Mouse (Mus musculus) kidney, postnatal 25 days (tissue): ENCODE measurements around the gene Trim12a.
"Not testable (repeated sequence)": the region's sequence is repeated elsewhere in the genome, so short reads cannot be mapped to it uniquely, and the experiment has no call there.

Source experiments
- DNase-seq, 2 experiments: peaks; one replicate each; pipeline ENCODE4 v3.0.0; 2021; ENCODE audit warnings: mixed read lengths in 2 of 2

Gene Trim12a

DNA sequence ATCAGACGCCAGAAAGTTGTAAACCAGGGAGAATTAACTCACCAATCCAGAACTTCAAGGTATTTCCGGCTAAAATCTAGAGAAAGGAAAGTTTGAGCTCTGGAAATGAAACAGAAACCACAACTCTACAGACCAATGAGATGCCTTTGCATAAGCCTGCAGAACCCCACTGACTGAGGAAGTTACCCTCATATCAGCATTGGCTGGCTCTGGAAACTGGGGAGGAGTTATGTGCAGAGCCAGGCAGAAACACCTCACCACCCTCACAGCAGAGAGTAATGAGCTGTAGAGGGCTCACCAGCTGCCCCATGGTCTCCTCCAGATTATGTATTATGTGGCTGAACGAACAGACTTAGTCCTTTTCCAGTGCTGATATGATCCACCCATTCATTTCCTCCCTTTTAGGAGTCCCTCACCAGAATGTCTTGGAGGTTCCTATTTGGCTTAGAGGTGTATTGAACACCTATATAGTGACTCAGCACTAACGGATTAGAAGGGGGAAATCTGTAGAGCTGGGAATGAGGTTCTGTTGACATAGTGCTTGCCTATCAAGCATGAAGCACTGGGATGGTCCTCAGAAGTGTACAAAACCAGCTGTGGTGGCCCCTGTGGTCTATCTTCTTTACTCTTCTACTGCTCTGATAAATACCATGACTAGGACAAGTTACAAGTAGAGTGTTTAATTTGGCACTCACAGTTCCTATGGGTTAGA lies at the start of gene Trim12a:
Gene Trim12a (minus strand): TSS at position 98 of the 712 bp plus-strand sequence.
- not testable (repeated sequence) for DNase-seq

- DNase-seq = no peak
Observed at GRCm38 (mm10) chr7:104353600-104353967, 38.3 kb upstream of the Trim12a start.

- peak; percentile 77 to 90 for DNase-seq
Observed at GRCm38 (mm10) chr7:104352717-104353599, 37.7 kb upstream of the Trim12a start, which contains the start of gene Trim12c. TSS of gene Trim12c (minus strand) at chr7:104353362.

GRCm38 (mm10) chr7:104348043-104348442 lies 32.8 kb upstream of the Trim12a start:
- DNase-seq = not testable (repeated sequence)

- not testable (repeated sequence) for DNase-seq
Observed at GRCm38 (mm10) chr7:104340744-104341143, 25.5 kb upstream of the Trim12a start.

DNA sequence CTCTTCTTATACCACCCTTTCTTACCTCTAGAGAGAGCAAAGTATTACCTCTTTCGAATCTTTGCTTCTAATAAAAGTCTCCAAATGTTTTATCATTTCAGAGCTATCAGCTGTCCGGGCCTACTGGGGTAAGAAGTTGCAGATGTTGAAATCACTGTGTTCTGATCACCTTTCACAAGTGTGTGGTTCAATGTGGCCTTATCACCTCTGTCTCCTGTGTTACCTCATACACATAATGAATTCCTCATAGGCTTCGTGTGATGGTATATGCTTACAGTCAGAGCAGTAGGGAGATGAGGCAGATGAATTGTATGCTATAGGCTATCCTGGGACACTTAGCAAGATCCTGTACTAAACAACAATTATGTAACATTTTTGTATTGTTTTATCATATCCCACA lies 20.3 kb upstream of the Trim12a start:
- DNase-seq = not testable (repeated sequence)

GRCm38 (mm10) chr7:104329171-104329570 lies 13.9 kb upstream of the Trim12a start, which contains the start of gene Trim34b:
TSS of gene Trim34b (plus strand) at chr7:104329471.
- DNase-seq = not testable (repeated sequence)

DNA sequence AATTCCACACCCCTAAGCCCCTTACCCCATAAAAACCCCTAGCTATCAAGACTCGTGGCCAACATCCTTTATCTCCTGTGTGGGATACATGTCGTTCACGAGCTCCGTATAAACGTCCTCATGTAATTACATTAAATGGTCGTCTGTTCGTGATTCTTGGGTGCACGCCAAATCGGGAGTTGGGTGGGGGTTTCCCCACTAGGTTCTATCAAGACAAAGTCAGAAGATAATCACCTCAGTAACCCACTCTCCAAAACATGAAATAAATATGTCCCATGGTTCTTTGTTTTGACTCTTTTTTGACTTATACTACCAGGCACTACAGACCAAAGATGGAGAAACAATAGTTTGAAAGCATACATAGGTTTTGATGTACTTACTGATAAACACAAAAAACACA lies 6.8 kb upstream of the Trim12a start:
- DNase-seq = no peak

DNA sequence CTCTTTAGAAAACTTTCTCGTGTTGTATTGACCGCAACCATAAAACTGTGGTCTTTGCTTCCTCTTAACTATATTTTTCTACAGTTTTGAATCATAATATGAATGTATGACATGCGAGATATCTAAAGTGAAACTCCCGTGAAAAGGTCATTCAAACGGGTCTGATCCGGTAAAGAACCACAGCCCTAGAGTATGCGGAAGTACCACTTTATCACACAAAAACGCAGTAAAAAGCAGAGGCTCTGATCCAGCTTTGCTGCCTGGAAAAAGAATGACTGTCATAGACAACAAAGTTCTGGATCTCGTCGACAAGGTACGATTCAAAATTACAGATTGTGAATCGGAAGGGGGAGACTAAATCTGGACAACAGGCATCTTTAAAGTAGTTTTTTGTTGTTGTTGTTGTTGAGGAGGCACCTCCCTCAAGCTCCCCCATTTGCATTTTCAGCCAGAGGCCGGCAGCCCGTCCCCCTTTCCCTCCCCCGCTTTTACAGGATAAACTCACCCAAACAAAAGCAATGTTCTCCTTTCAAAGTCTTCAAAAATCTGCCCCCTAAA lies 391 bp downstream of the Trim12a start:
- DNase-seq = peak in 1 of 2 experiments; percentile 10

DNA sequence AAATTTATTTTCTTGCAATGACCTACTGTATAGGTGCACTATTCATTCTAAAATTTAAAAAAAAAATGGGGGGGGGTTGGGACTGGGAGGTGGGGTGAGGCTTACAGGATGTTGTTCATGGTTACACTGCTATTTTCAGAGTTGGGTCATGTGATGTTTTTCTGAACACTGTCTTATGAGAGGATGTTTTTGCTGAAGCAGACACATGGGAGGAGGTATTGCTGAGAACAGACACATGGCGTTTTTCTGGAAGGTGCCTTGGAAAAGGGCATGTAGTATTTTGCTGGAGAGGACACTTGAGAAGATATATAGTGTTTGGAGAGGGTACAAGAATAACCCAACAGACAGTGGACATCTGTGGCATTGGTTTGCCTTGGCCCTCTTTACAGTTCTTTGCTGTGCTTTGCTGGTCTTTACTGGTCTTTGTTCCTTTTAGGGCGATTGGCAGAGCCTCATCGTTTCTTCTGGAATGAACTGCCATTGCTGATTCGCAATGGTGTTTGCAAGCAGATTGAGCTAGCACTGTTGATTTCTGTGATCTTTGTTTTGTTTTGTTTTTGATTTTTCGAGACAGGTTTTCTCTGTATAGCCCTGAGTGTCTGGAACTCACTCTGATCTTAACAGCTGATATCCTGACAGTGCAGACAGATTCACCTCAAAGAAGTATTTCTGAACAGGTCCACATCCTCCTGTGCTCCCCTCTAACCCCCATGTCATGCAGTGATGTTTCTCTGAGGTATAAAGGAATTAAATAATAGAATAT lies 23.4 kb downstream of the Trim12a start:
- DNase-seq = no peak

DNA sequence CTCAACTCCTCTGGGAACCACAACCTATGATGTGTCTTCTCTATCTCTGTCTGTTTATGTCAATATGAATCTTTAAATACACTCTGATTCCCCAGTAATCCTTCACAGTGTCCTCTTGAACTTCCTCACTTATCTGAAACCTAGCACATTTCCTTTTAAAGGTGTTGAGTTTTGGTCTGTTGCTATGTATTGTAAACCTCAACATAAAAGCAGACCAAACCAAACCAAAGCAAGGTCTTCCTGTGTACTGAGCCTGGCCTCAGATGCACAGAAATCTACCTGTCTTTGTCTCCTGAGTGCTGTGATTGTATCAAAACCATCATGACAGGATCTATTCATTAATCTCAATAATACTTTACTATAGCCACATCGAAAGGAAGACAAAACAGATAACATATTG lies 24.6 kb downstream of the Trim12a start:
- DNase-seq = no peak

DNA sequence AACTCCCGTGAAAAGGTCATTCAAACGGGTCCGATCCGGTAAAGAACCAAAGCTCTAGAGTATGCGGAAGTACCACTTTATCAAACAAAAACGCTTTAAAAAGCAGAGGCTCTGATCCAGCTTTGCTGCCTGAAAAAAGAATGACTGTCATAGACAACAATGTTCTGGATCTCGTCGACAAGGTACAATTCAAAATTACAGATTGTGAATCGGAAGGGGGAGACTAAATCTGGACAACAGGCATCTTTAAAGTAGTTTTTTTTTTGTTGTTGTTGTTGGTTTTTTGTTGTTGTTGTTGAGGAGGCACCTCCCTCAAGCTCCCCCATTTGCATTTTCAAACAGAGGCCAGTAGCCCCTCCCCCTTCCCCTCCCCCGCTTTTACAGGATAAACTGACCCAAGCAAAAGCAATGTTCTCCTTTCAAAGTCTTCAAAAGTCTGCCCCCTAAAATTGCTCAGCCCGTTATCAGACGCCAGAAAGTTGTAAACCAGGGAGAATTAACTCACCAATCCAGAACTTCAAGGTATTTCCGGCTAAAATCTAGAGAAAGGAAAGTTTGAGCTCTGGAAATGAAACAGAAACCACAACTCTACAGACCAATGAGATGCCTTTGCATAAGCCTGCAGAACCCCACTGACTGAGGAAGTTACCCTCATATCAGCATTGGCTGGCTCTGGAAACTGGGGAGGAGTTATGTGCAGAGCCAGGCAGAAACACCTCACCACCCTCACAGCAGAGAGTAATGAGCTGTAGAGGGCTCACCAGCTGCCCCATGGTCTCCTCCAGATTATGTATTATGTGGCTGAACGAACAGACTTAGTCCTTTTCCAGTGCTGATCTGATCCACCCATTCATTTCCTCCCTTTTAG lies 27.5 kb downstream of the Trim12a start, which contains the start of gene Trim5:
Gene Trim5 (minus strand): TSS at position 519 of the 868 bp plus-strand sequence.
- peak in 1 of 2 experiments; percentile 6 for DNase-seq

DNA sequence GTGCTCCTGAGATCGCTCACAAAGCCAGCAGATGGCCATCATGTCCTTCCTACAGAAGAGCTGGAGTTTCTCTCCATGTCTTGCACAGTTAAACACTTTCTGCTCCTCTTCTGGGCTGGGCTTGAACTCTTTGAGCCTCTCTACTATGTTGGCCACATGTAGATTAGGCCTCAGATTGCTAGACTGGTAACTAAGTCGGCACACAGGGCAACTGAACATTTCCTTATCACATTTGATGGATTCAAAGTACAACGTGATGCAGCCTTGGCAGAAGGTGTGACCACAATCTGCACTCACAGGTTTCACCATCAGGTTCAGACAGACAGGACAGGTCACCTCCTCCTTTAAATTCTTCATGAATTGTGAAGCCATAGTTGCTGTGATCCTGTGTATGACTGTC lies 35.9 kb downstream of the Trim12a start:
- DNase-seq = not testable (repeated sequence)

- DNase-seq = not testable (repeated sequence)
Observed at GRCm38 (mm10) chr7:104265335-104265734, 49.9 kb downstream of the Trim12a start.

- DNase-seq = not testable (repeated sequence)
Observed at GRCm38 (mm10) chr7:104260380-104260779, 54.9 kb downstream of the Trim12a start.
